Mouse (Mus musculus): ENCODE results near the gene Exoc3l4. TPM values are rescaled to one million over a fixed set of nuclear protein-coding genes. Genes with fewer than 3 reads are reported as not detected.

Gene Exoc3l4
- polyA plus RNA-seq (2014; fragmentation: Illumina TruSeq; extraction: RNeasy Lipid Tissue Mini Kit (QIAGEN cat#74804); ENCODE audit: low read depth, low replicate concordance), result 0.28 TPM

GRCm38 (mm10) chr12:111416921-111417779, at the start of gene Exoc3l4:
TSS of gene Exoc3l4 (plus strand) at chr12:111417017.

DNA sequence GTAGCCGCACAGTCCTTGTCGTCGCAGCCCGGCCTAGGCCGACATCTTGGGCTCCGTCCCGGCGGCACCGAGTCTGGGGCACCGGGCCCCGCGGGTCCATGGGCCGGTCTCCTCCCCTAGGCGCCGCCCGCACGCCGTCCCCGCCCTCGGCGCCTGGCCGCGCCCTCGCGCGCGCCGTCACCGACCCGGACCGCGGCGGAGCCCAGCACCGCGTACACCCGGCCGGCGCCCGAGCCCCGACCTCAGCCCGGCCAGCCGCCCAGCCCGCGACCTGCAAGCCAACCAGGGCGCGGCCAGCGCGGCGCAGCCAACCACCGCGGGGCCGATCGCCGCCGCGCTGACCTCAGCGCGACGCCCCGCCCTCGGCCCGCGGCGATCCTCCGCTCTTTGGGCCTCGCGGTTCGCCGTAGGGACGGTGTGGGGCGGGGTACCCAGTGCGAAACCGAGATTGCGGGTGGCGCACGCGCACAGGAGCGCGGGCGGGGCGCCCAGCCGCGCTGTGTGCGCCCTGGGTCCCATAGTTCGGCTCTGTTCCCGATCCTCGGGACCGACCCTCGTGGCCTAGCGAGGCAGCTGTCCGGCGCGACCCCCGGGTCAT, 39.3 kb upstream of the Exoc3l4 start, which contains the start of gene Cdc42bpb:
Gene Cdc42bpb (minus strand): TSS at position 343 of the 598 bp plus-strand sequence.

DNA sequence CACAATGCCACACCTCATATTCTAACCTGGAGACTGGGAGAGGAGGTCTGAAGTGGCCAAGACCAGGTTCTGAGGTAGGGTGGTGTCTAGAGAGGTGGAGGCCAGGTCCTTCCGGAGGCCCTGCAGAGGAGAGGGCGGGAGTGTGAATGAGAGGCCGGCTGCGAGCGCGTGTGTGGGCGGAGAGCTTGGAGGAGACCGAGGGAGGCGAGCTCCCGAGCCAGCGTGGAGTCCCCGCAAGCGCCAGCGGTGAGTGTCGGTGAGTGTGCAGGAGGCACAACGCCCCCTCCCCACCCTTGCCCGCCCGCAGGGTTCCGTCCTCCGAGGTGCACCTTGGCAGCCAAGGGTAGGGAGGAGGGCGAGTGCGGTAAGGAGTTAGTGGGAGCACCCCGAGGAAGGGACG, 10.2 kb upstream of the Exoc3l4 start, which contains the start of gene Lbhd2:
Gene Lbhd2 (plus strand): TSS at position 188 of the 400 bp plus-strand sequence.

DNA sequence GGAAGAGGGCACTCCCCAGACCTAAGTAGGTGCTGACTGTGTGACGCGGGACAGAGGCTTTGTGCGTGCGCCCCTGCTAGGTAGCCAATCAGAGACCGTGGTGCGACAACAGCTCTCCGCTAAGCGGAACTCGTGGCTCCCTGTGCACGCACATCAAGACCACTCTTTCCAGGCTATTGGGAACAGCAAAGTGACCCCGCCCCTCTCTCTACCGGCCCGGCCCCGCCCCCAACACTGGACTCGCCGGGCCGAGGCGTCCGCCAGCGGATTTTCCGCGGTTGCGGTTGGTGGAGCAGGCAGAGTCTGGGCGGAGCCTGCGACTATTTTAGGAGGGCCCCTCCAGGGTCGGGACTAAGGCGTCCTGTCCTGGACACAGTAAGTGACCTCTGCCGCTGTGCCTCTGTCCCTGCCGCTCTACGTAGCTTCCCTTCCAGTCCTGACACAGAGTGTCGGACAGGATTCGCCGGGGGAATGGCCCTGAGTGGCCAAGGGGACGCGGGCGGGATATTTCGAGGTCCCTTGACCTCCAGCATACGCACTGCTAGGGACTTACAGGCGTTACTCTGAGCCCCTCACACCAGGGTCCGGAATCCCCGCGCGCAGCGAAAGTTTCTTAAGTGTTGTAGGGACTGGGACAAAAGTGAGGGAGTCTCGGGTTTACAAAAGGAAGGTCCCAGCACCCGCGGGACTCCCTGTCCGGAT, 25.6 kb downstream of the Exoc3l4 start, which contains the start of gene Tnfaip2:
Gene Tnfaip2 (plus strand): TSS at position 161 of the 702 bp plus-strand sequence.

Other genes starting within 250 kb of the Exoc3l4 start
- not detected for gene 4930595D18Rik, start 232.5 kb upstream of the Exoc3l4 start, polyA plus RNA-seq (2014; fragmentation: Illumina TruSeq; extraction: RNeasy Lipid Tissue Mini Kit (QIAGEN cat#74804); ENCODE audit: low read depth, low replicate concordance)
- 0.61 TPM for gene Amn, start 145.9 kb upstream of the Exoc3l4 start, polyA plus RNA-seq (2014; fragmentation: Illumina TruSeq; extraction: RNeasy Lipid Tissue Mini Kit (QIAGEN cat#74804); ENCODE audit: low read depth, low replicate concordance)
- 8.8 TPM for gene Cdc42bpb, start 39.3 kb upstream of the Exoc3l4 start, polyA plus RNA-seq (2014; fragmentation: Illumina TruSeq; extraction: RNeasy Lipid Tissue Mini Kit (QIAGEN cat#74804); ENCODE audit: low read depth, low replicate concordance)
- gene Lbhd2, start 10.2 kb upstream of the Exoc3l4 start, polyA plus RNA-seq (2014; fragmentation: Illumina TruSeq; extraction: RNeasy Lipid Tissue Mini Kit (QIAGEN cat#74804); ENCODE audit: low read depth, low replicate concordance), result not detected
- gene Tnfaip2, start 25.5 kb downstream of the Exoc3l4 start, polyA plus RNA-seq (2014; fragmentation: Illumina TruSeq; extraction: RNeasy Lipid Tissue Mini Kit (QIAGEN cat#74804); ENCODE audit: low read depth, low replicate concordance), result 6.7 TPM
- gene Gm266, start 68.8 kb downstream of the Exoc3l4 start, polyA plus RNA-seq (2014; fragmentation: Illumina TruSeq; extraction: RNeasy Lipid Tissue Mini Kit (QIAGEN cat#74804); ENCODE audit: low read depth, low replicate concordance), result 2.8 TPM
- 610 TPM for gene Eif5, start 121.0 kb downstream of the Exoc3l4 start, polyA plus RNA-seq (2014; fragmentation: Illumina TruSeq; extraction: RNeasy Lipid Tissue Mini Kit (QIAGEN cat#74804); ENCODE audit: low read depth, low replicate concordance)
- gene Mark3, start 157.5 kb downstream of the Exoc3l4 start, polyA plus RNA-seq (2014; fragmentation: Illumina TruSeq; extraction: RNeasy Lipid Tissue Mini Kit (QIAGEN cat#74804); ENCODE audit: low read depth, low replicate concordance), result 228 TPM

All from kidney, adult 10 weeks (tissue).